Mouse (Mus musculus) monocyte, adult 5-6 weeks (primary cell): Measurements from ENCODE around the gene Ell. TPM values are rescaled to one million over a fixed set of nuclear protein-coding genes. Genes with fewer than 3 reads are reported as not detected.

ENCODE experiments used
- ATAC-seq: fragments of 153-309, 156-312 bp; replicated peaks from 2 replicates; pipeline ENCODE4 v1.8.0; 2017; ENCODE audit warnings: mild to moderate bottlenecking; ENCODE audit not compliant: low TSS enrichment, insufficient number of reproducible peaks, severe bottlenecking, poor library complexity, low FRiP score
- total RNA-seq: library from RNA; stranded (forward); fragments of 200-1000, 200-491, 200-594 nt; gene quantifications from 3 replicates; pipeline ENCODE4 v1.2.3, GENCODE M21; 2017

The Ell gene
- total RNA-seq, 1 experiment from 2014 or later, result 16.9 TPM

DNA sequence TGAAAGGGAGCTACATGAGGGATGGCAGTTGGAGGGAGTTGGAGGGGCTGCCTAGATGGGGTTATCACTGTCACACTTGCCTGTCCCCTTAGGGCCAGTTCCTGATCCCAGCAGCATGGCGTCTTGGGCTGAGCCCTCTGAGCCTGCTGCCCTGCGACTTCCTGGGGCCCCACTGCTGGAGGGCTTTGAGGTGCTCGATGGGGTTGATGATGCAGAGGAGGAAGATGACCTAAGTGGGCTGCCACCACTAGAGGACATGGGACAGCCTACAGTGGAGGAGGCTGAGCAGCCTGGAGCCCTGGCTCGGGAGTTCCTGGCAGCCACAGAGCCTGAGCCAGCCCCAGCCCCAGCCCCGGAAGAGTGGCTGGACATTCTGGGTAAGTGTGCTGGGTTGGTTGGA is 10.0 kb upstream of the Ell start:
- no peak for ATAC-seq

DNA sequence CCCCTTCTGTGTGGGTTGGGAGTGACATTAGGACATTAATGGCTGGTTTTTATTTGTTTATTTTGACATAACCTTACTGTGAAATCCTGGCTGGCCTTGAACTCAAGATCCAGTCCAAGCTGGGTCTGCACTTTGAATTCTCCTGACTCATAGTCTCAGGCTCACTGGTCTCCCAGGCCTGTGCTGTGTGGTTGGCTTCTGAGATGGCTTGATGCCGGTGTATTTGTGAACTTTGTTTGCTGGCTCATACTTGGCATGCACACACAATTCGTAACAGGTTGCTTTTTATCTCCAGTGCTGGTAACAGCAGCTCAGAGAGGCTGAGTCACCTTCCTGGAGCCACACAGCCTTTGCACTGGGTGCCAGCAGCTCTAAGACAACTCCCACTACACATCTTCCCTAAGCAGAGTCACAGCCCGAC is 9.5 kb upstream of the Ell start:
- ATAC-seq, result no peak

DNA sequence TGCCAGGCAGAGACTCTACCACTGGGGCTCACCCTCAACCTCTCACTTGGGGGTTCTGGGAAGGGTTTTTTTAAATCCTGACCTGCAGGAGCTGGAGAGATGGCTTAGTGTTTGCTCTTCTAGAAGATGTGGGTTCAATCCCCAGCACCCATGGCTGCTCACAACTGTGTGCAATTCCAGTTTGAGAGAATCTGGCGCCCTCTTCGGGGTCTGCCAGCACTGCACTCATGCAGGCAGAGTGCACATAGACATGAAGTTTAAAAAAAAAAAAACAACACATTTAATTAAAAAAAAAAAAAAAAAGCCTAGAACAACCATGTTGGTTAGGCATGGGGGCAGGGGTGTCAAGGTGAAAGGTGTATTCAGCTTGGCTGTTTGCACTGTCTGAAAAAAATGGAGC is 8.9 kb upstream of the Ell start:
- no peak for ATAC-seq

DNA sequence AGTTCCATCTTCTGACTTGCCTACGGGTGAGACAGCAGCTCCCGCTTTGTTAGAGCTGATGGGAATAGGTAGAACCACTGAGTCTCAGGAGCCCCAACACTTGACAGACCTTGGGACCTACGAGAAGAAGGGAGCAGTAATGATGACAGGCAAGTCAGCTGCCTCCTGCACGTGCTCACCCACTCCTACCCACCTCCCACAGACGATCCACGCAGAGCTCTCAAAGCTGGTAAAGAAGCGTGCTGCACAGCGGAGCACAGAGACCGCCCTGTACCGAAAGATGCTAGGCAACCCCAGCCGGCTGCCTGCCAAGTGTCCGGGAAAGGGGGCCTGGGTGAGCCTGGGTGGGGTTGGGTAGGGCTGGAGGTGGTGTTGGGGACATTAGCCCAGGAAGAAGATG is 5.0 kb upstream of the Ell start:
- ATAC-seq, result no peak

DNA sequence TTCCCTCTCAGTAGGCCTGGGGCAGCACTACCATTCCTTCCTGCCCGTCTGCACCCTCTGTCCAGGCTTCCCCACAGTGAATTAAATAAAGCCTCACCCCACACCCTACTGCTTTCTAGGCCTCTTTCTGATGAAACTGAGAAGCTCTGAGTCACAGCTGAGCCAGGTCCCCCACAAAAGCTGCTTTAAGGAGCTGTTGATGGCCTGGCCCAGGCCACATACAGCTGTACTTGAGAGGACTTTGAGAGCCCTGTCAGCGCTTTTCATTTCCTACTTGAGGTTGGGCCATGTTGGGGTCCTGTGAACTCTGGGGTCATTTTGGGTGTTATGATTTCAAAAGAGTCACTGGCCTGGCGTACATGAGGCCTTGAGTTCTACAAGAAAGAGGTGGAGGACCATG is 4.0 kb upstream of the Ell start:
- ATAC-seq, result no peak

DNA sequence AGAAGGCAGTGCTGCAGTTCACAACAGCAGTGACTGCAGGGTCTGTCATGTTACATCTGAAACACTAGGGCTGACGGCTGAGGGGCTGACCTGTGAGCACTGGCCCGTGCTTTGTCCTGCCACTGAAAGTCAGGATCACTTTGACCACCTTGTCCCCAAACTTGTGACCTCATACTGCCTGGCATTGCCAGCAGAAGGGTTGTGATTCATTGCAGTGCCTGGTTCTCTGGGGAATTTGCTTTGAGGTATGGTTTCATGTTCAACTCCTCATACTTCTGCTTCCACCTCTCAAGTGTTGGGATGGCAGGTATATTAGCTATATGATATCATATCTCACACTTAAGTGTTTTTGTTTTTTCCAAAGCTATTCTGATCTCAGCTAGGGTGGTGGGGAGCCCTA is 3.6 kb upstream of the Ell start:
- ATAC-seq, result no peak

DNA sequence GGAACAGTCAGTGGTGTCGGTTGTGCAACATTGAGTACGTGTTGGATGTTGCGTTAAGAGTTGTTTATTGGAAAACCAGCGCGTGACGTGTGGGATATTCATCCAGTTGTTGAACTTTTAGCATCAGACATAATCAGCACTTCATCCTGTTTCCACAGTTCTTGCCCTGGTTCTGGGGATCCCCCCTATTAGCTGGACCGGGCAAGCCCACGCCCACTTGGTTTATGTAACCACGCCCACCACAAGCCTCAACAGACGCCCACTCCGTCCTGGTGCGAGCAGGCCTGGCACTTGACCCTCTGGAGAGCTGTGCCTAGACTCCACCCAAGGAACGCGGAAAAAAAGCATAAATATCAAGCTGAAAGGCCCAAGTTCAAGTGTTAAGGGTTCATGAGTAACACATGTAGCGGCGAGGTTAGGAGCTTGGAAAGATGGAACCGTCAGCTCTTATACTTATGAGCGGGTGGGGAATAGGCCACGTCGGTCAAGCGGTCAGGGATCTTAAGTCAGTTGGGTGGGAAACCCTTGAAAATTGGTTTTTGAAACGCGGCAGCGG is 1.2 kb upstream of the Ell start:
- ATAC-seq, result peak; percentile 49

DNA sequence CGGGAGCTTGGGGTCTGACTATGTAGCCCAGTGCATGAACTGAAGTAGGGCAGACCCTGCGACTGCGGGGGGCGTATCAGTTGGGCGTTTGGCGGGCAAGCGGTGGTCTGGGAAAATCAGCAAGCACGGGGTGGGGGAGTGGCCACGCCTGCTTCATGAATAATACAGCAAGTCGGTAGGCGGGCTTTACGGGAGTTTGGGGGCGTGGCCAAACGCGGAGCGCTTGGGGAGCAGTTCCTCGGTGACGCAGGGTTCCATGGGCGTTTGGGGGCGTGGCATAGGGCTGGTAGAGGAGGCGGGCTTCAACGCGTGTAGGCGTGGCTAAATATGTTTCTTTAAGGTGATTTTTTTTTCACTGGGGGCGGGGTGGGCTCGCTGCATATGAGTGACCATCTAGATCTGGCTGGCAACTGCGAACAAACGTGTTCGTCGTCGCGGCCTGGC is 602 bp upstream of the Ell start:
- peak; percentile 70 for ATAC-seq

DNA sequence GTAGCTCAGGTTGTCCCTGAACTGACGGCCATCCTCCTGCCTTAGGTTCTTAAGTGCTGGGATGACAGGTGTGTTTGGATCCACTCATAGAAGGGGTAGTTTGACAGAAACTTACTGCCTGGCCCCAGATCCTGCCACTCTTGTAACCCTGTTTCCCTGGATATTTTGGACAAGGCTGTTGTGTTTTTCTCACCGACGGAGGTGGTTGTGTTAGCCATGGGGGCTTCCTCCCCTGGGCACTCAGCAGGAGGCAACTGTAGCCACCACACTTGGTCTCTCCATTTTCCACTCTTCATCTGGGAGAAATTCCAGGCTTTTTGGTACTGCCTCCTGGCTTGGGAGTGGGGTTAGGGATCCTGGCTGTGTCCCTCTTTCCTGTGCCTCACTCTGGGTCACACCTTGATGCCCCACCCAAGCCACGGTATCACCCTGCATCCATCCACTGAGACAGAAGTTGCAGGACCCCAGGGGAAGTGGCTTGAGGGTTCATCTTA is 803 bp downstream of the Ell start:
- no peak for ATAC-seq

DNA sequence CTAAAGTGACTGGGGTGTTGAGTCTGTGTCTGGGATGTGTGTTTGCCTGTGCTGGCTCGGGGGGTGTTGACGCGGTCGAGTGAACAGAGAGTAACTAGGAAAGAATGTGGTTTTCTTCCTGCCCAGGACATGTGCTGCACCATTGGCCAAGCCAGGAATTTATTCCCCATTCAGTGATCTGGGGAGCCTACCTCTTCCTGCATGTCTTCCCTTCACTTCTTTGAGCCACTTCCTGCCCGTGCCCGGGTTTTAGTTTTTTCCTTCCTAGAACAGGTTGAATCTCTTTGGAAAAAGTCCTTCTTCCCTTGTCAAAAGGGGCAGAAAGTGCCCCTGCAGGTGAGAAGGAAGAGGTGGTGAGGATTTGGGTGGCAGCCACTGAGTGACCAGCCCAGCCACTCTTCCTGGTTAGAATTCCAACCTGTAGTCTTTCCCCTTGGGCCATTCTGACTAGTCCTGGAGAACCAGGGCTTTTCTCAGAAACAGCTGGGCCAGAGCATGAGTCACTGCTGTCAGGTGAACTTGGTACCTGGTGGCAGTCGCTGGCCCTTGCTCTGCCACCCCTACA is 1.3 kb downstream of the Ell start:
- no peak for ATAC-seq

DNA sequence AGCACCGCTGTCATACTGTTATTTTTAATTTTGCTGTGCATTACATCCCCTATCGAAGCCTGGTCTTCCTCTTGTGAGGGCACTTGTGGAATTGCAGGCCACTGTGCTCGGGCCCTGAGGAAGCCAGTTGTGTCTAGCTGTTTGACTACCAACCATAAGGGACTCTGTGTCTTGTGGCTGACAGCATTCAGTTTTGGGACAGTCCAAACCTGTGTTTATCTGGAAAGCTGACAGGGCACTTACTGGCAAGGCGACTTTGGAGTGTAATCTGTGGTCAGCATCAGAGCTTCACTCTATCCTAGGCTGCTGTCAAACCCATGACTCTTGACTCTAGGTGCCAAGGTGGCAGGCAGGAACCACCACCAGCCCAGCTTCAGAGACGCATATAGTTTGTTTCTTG is 1.8 kb downstream of the Ell start:
- ATAC-seq, result no peak

DNA sequence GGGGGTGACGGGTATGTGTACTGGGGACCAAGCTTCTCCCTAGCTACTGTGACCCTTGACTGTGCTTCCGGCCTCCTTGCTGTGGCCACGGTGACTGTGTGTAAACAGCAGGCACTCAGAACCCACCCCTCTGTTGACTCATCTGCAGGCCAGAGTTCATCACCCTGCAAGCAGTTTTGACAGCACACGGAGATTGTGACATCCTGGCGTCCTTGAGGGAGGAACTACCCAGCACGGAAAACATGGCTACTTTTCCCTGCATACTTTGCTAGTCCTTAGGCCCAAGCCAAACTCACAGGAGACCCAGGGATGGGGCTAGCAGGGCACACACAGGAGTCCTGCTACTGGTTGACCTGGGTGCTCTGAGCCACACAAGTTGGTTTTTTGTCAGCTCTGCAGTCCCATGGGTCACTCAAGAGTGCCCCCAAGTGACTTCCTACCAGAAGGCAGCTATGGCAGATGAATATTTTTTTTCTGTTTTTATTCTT is 5.0 kb downstream of the Ell start:
- ATAC-seq, result peak; percentile 70

DNA sequence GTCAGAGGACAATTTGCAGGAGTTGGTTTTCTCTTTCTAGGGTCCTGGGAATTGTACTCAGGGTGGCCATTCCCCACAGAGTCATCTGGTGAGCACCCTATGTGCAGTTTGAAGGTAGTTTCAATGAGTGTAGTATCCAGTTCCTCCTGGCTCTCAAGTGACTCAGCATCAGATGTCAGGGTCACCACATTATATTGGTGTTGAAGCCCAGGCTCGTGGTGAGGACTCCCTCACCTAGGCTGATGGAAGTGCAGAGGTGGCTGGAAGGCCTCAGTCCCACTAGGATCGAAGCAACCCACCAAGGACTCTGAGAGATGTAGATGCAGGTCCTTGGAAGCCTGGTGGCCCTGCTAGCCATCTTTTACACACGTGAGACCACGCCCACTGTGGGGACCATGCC is 7.2 kb downstream of the Ell start:
- ATAC-seq, result peak; percentile 12; the same call in 1 of the 2 replicates

DNA sequence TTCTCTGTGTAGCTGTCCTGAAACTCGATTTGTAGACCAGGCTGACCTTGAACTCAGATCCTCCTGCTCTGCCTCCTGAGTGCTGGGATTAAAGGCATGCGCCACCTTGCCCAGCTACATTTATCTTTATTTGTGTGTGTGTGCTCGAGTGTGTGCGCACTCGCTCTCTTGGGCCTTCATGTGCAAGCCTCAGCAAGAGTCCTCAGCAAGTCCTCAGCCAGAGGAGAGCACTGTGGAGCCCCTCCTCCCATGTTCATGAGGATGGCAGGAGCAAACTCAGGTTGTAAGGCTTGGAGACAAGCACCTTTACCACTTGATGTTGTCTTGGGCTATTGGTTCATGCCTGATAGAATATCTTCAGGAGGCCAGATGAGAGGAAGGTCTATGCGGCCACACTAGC is 8.5 kb downstream of the Ell start:
- ATAC-seq, result no peak

DNA sequence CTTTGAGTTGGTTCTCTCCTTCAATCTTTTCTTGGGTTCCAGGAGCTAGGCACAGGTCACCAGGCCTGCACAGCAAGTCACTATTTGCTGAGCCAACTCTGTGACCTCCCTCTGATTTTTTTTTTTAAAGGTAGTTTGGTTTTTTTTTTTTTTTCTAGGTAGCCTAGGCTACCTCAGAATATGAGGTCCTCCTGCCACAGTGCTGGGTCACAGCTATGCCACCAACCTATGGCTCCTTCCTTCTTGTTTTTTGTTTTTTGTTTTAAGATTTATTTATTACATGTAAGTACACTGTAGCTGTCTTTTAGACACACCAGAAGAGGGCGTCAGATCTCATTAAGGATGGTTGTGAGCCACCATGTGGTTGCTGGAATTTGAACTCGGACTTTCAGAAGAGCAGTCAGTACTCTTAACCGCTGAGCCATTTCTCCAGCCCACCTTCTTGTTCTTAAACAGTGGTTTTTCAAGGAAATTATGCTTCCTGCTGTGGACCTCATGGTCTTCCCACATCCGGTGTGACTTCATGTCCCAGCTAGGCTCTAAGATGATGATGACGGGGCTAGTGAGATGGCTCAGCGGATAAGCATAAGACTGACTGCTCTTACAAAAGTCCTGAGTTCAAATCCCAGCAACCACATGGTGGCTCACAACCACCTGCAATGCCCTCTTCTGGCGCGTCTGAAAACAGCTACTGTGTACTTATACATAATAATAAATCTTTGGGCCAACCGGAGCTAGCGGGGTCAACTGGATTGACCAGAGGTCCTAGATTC is 10.3 kb downstream of the Ell start:
- no peak for ATAC-seq

DNA sequence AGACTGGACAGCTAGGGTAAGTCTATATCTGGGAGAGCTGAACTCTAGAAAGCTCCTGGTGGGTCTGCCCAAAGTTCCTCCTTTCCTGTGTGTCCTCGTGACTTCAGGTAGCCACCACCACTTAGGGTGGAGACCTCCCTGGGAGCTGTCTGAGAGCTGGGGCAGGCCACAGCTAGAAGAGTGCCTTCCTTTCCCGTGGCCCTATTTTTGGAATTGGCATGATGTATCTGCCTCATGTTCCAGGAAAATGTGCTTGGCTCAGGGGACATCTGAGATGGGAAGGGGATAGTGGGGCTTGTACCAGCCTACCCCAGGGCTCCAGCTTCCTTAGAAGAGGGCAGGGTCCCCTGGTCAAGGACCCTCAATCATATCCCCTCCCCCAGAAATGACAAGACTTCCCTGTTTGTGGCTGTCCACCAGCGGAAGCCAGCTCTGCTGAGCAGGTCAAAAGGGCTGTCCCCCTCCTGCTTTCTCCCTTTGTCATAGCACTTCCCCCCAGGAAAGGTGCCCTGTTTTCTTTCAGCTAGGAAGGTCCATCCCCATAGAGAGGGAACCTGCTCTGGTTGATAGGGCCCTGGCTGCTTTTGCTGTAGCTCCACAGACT is 12.4 kb downstream of the Ell start:
- no peak for ATAC-seq

DNA sequence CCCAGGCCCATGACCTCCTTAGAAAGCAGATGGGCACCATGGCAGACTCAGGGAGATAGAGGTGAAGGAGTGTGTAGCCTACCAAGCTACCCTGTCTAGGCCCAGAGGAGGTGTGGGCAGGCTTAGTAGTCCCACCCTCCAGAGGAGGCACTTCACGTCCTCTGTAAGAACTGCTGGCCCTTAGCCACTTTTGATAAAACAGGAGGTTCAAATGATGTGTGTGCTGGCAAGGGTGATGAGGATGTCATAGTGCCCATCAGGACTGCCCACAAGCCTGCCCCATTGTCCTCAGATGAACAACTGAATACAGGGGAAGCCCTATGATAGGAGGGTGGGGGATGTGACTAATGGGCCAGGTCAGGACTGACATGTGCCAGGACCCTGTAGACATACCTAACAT is 13.6 kb downstream of the Ell start:
- ATAC-seq, result no peak

DNA sequence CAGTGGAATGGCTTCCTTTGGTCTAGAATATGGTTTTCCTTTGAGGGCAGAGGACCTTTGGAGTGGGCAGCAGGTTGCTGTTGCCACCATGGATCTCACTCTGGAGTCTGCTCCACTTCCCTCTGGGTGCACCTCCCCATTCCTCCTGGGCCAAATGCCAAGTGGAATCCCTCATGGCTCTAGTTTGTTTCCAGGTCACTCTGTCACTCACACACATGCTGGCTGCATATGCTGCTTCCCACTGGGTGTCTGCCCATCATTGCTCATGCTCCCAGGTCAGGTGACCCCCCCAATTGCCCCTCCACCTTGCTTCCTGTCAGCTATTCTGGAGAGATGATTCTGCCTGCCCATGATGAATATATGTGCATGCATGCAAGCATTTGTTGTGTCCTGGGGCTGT is 14.5 kb downstream of the Ell start:
- no peak for ATAC-seq

DNA sequence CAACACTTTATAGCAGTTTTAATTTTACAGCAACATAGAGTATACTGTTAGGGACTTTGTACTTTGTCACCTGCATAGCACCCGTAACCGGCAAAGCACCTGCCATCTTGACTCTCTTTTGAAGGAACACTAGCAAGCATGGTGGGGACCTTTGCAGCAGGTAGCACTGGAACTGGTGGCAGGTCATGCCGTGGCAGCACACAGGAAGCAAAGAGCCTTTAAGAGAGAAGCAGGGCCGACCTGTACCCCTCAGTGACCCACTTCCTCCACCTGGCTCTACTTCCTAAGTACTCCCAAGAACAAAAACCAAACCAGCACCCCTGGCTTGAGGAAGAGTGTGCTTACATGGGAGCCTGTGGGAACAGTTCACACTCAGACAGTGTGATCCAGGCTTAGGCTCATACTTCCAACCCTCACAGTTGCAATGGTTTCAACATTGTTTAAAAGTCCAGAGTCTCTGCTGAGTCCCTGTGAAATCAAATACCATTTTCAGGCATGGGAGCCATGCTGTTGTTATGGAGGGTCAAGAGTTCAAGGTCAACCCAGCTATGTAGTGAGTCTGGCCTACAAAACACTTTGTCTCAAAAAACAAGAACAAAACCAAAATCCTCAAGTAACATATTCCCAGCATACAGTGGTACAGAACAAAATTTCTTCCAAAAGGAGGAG is 16.0 kb downstream of the Ell start:
- no peak for ATAC-seq
